Comparison of ENCODE assay signal across 8 mouse cellular contexts in genomic region chr7:100492391-100493116, GRCm38 (mm10). TPM values are rescaled to one million over a fixed set of nuclear protein-coding genes. Genes with fewer than 3 reads are reported as not detected.
DNase-seq lines count a peak whose midpoint lies in the region; ATAC-seq lines count a peak whose summit lies in the region.
"Had no signal": no experiment of that assay in that cellular context is flagged by ENCODE, and none has a peak within 500 bp of the region (broad histone marks: within the 10 kb centered on the region; RNA-seq: fewer than 3 reads in every experiment).

No protein-coding gene starts in this region.

- H3K4me1 ChIP-seq in hindbrain, embryonic 15.5 days (replicated peaks), result peaks cover 48% of the 10 kb centered on the region

- H3K4me2 ChIP-seq in hindbrain, embryonic 15.5 days, result peak overlapping the region; percentile 65

- no peaks in the 10 kb centered on the region for H3K27me3 ChIP-seq in hindbrain, embryonic 15.5 days

- ATAC-seq in hindbrain, embryonic 15.5 days (ENCODE audit: low FRiP score, low read depth), result no peak

- H3K36me3 ChIP-seq in hindbrain, embryonic 15.5 days, result no peaks in the 10 kb centered on the region

- H3K9me3 ChIP-seq in hindbrain, embryonic 15.5 days, result no peaks in the 10 kb centered on the region

- H3K9ac ChIP-seq in hindbrain, embryonic 15.5 days, result peak overlapping the region; percentile 31

- DNase-seq in spleen, adult 18-20 months, result peak; percentile 22 to 41
- DNase-seq in spleen, postnatal 14 days (ENCODE audit: low spot score in 2 of 2), result no peak
- peak; percentile 17 for DNase-seq in embryo, embryonic 11 days
- peak; percentile 51 for DNase-seq in lung, postnatal 10 days
- peak; percentile 71 for DNase-seq in testis, postnatal 14 days (ENCODE audit: low spot score)
- DNase-seq in adrenal gland, adult 18-20 months (ENCODE audit: low spot score in 2 of 2), result no peak

- WGBS in hindbrain, embryonic 15.5 days, result 4% methylated on average over 29 of the region's 36 CpGs

- peak overlapping the region; percentile 37 for H3K4me3 ChIP-seq in hindbrain, embryonic 15.5 days

- H3K27ac ChIP-seq in hindbrain, embryonic 15.5 days (replicated peaks), result no peak overlapping the region

RNA-seq across cellular contexts. Expression of gene Ucp2, which starts 0.6 kb away (rescaled TPM):
- polyA plus RNA-seq in hindbrain, embryonic 15.5 days (2015; fragmentation: Nextera tagmentation; extraction: Ambion mirVana), result 77.4 and 81.8 TPM in 2 replicates
- 100 to 1,000 TPM; 218 to 286 TPM for total RNA-seq in adrenal gland, adult 18-20 months (2021)

RNA-seq across cellular contexts. Expression of gene Ucp3, which starts 19.8 kb away (rescaled TPM):
- polyA plus RNA-seq in hindbrain, embryonic 15.5 days (2015; fragmentation: Nextera tagmentation; extraction: Ambion mirVana), result not detected in 2 replicates
- total RNA-seq in adrenal gland, adult 18-20 months (2021), result 10 to 100 TPM; 19.5 to 30.1 TPM

RNA-seq across cellular contexts. Expression of gene Dnajb13, which starts 22.2 kb away (rescaled TPM):
- polyA plus RNA-seq in hindbrain, embryonic 15.5 days (2015; fragmentation: Nextera tagmentation; extraction: Ambion mirVana), result 4.1 and 7.1 TPM in 2 replicates
- total RNA-seq in adrenal gland, adult 18-20 months (2021), result under 1 TPM in 1 of 2 experiments, not detected in 1; 0.83 TPM
- total RNA-seq: gastrocnemius, postnatal 36 days had no signal

RNA-seq across cellular contexts. Expression of gene Coa4, which starts 44.3 kb away (rescaled TPM):
- polyA plus RNA-seq in hindbrain, embryonic 15.5 days (2015; fragmentation: Nextera tagmentation; extraction: Ambion mirVana), result 15.8 and 17.8 TPM in 2 replicates
- 10 to 100 TPM in 1 of 2 experiments, 1 to 10 TPM in 1; 8.6 to 13.2 TPM for total RNA-seq in adrenal gland, adult 18-20 months (2021)

Comparison
In these comparisons a context has a peak if more than half of its experiments do, and no peak if none do; other contexts are left out.
1. DNase-seq: peak in spleen, adult 18-20 months (2 of 2), embryo, embryonic 11 days (single experiment), lung, postnatal 10 days (single experiment) and testis, postnatal 14 days (single experiment); none in spleen, postnatal 14 days (0 of 2) and adrenal gland, adult 18-20 months (0 of 2).